Mouse (Mus musculus): Measurements from ENCODE around the gene Wdr37.

GRCm38 (mm10) chr13:8829784-8830183, 41.9 kb downstream of the Wdr37 start:
- TF ChIP-seq CTCF (IDR thresholded peaks at IDR 0.05; ENCODE audit: borderline replicate concordance, insufficient read depth, low read length): no peak
- no peak for TF ChIP-seq POLR2A (IDR thresholded peaks at IDR 0.05; ENCODE audit: low read depth, low read length)
